Mouse (Mus musculus): ENCODE results near the gene Psme3. TPM values are rescaled to one million over a fixed set of nuclear protein-coding genes. Genes with fewer than 3 reads are reported as not detected.

The Psme3 gene
- polyA plus RNA-seq, 1 experiment: 36.7 TPM

GRCm38 (mm10) chr11:101367326-101367935 lies 51.4 kb downstream of the Psme3 start, which contains the start of gene G6pc:
G6pc (plus strand) TSS chr11:101367561.
- WGBS: 37% methylated on average over 8 of the region's 8 CpGs
- Histone ChIP-seq H3K36me3 (ENCODE audit: control insufficient read depth, insufficient read depth, low read length) (peaks cover 3% of the 10 kb centered on the region; the same call in 1 of the 2 replicates), H3K4me1 (ENCODE audit: control insufficient read depth, insufficient read depth, insufficient read length, low read length) (peaks cover 25% of the 10 kb centered on the region), H3K4me3 (ENCODE audit: low read depth, low read length) (peak within 1 kb of the TSS; percentile 42), H3K27me3 (ENCODE audit: control insufficient read depth, insufficient read depth, low read length) (no peaks in the 10 kb centered on the region), H3K27ac (ENCODE audit: insufficient read depth, low read depth, low read length) (peak within 1 kb of the TSS; percentile 59; the same call in 1 of the 2 replicates)
- no peak for TF ChIP-seq CTCF (IDR thresholded peaks at IDR 0.05; ENCODE audit: extremely low read depth, insufficient read length, insufficient replicate concordance, low read depth, low read length)
- TF ChIP-seq POLR2A (IDR thresholded peaks at IDR 0.05; ENCODE audit: low read depth, low read length): no peak

DNA sequence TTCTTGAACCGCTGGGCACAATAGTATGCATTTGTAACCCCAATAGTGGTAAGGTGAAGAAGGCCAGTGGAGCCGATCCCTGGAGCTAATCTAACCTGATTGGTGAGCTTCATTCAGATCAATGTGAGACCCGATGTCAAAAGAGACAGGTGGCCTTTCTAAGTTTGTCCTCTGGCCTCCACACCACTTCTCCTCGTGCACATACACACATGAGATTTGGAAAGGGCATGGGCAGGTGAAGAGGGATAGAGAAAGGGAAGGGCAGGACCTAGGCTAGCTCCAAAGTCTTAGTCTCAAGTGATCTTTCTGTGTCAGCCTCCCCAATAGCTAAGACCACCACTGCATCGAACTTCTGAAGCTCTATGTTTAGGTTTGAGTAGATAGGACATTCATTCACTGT lies 54.1 kb downstream of the Psme3 start:
- no peak overlapping the region for H3K27ac ChIP-seq (ENCODE audit: insufficient read depth, low read depth, low read length)
- H3K27me3 ChIP-seq (ENCODE audit: control insufficient read depth, insufficient read depth, low read length): no peaks in the 10 kb centered on the region
- peaks cover 4% of the 10 kb centered on the region; the same call in 1 of the 2 replicates for H3K36me3 ChIP-seq (ENCODE audit: control insufficient read depth, insufficient read depth, low read length)
- TF ChIP-seq POLR2A (IDR thresholded peaks at IDR 0.05; ENCODE audit: low read depth, low read length) (no peak), CTCF (IDR thresholded peaks at IDR 0.05; ENCODE audit: extremely low read depth, insufficient read length, insufficient replicate concordance, low read depth, low read length) (no peak)
- H3K4me3 ChIP-seq (ENCODE audit: low read depth, low read length): no peak overlapping the region
- peaks cover 10% of the 10 kb centered on the region; the same call in 1 of the 2 replicates for H3K4me1 ChIP-seq (ENCODE audit: control insufficient read depth, insufficient read depth, insufficient read length, low read length)
- WGBS: 65% methylated on average over 5 of the region's 5 CpGs

Other genes with a start within 250 kb of the Psme3 start
- 11.8 and 19.1 TPM in 2 replicates for gene Naglu, start 246.2 kb upstream of the Psme3 start, polyA plus RNA-seq (2012; rRNA removed)
- 0.20 and 0.28 TPM in 2 replicates for gene Hsd17b1, start 237.8 kb upstream of the Psme3 start, polyA plus RNA-seq (2012; rRNA removed)
- gene Coasy, start 233.6 kb upstream of the Psme3 start, polyA plus RNA-seq (2012; rRNA removed): 26.3 and 38.9 TPM in 2 replicates
- gene Mlx, start 228.9 kb upstream of the Psme3 start, polyA plus RNA-seq (2012; rRNA removed): 54.1 and 100 TPM in 2 replicates
- 0.22 and 0.46 TPM in 2 replicates for gene Psmc3ip, start 220.8 kb upstream of the Psme3 start, polyA plus RNA-seq (2012; rRNA removed)
- 27.3 and 55.0 TPM in 2 replicates for gene Retreg3, start 196.3 kb upstream of the Psme3 start, polyA plus RNA-seq (2012; rRNA removed)
- 13.2 and 16.2 TPM in 2 replicates for gene Tubg1, start 196.3 kb upstream of the Psme3 start, polyA plus RNA-seq (2012; rRNA removed)
- gene Tubg2, start 160.3 kb upstream of the Psme3 start, polyA plus RNA-seq (2012; rRNA removed): 1.1 and 2.2 TPM in 2 replicates
- gene Cntnap1, start 145.7 kb upstream of the Psme3 start, polyA plus RNA-seq (2012; rRNA removed): 2.7 and 2.8 TPM in 2 replicates
- 33.0 and 84.5 TPM in 2 replicates for gene Plekhh3, start 144.9 kb upstream of the Psme3 start, polyA plus RNA-seq (2012; rRNA removed)
- 18.4 and 25.7 TPM in 2 replicates for gene Ccr10, start 140.8 kb upstream of the Psme3 start, polyA plus RNA-seq (2012; rRNA removed)
- gene Ezh1, start 89.8 kb upstream of the Psme3 start, polyA plus RNA-seq (2012; rRNA removed): 7.9 and 20.0 TPM in 2 replicates
- gene Ramp2, start 70.2 kb upstream of the Psme3 start, polyA plus RNA-seq (2012; rRNA removed): 15.1 and 25.8 TPM in 2 replicates
- 28.9 and 64.8 TPM in 2 replicates for gene Vps25, start 62.5 kb upstream of the Psme3 start, polyA plus RNA-seq (2012; rRNA removed)
- gene Wnk4, start 55.6 kb upstream of the Psme3 start, polyA plus RNA-seq (2012; rRNA removed): 3.0 and 7.9 TPM in 2 replicates
- gene Cntd1, start 37.2 kb upstream of the Psme3 start, polyA plus RNA-seq (2012; rRNA removed): 0.09 and 0.20 TPM in 2 replicates
- gene Coa3, start 37.1 kb upstream of the Psme3 start, polyA plus RNA-seq (2012; rRNA removed): 174 and 479 TPM in 2 replicates
- 157 and 163 TPM in 2 replicates for gene Becn1, start 13.9 kb upstream of the Psme3 start, polyA plus RNA-seq (2012; rRNA removed)
- gene Aoc2, start 8.8 kb downstream of the Psme3 start, polyA plus RNA-seq (2012; rRNA removed): 2.7 and 5.9 TPM in 2 replicates
- gene Aoc3, start 14.4 kb downstream of the Psme3 start, polyA plus RNA-seq (2012; rRNA removed): 6.6 and 8.9 TPM in 2 replicates
- 8.8 and 9.7 TPM in 2 replicates for gene G6pc, start 51.3 kb downstream of the Psme3 start, polyA plus RNA-seq (2012; rRNA removed)
- 8.5 and 10.8 TPM in 2 replicates for gene Aarsd1, start 101.4 kb downstream of the Psme3 start, polyA plus RNA-seq (2012; rRNA removed)
- gene Gm27029, start 108.6 kb downstream of the Psme3 start, polyA plus RNA-seq (2012; rRNA removed): 0.11 TPM in 1 of 2 replicates, not detected in the other
- 15.4 and 23.7 TPM in 2 replicates for gene Rundc1, start 108.9 kb downstream of the Psme3 start, polyA plus RNA-seq (2012; rRNA removed)
- gene Ptges3l, start 109.1 kb downstream of the Psme3 start, polyA plus RNA-seq (2012; rRNA removed): 0.51 and 0.89 TPM in 2 replicates
- 178 and 244 TPM in 2 replicates for gene Rpl27, start 126.1 kb downstream of the Psme3 start, polyA plus RNA-seq (2012; rRNA removed)
- 44.3 and 123 TPM in 2 replicates for gene Ifi35, start 132.2 kb downstream of the Psme3 start, polyA plus RNA-seq (2012; rRNA removed)
- gene Rnd2, start 148.8 kb downstream of the Psme3 start, polyA plus RNA-seq (2012; rRNA removed): 18.5 and 28.1 TPM in 2 replicates
- 92.5 and 272 TPM in 2 replicates for gene Vat1, start 150.0 kb downstream of the Psme3 start, polyA plus RNA-seq (2012; rRNA removed)
- gene Brca1, start 235.7 kb downstream of the Psme3 start, polyA plus RNA-seq (2012; rRNA removed): 0.24 and 1.0 TPM in 2 replicates
- gene Nbr1, start 235.9 kb downstream of the Psme3 start, polyA plus RNA-seq (2012; rRNA removed): 47.4 and 116 TPM in 2 replicates